Mouse (Mus musculus) embryonic fibroblast, embryonic 13.5 days (primary cell): ENCODE results near the gene Wscd2.

Experiments used
- CTCF ChIP-seq: IDR thresholded peaks from 2 replicates; pipeline ENCODE4 v1.5.1; 2011; ENCODE audit warnings: mild to moderate bottlenecking, control low read depth, low read length, moderate library complexity, borderline replicate concordance; ENCODE audit not compliant: insufficient read depth
- POLR2A ChIP-seq: IDR thresholded peaks from 2 replicates; pipeline ENCODE4 v1.6.1; 2011; ENCODE audit warnings: low read depth, mild to moderate bottlenecking, control low read depth, low read length, moderate library complexity

- TF ChIP-seq POLR2A = no peak
- no peak for TF ChIP-seq CTCF
Measured at GRCm38 (mm10) chr5:113554095-113554494, 64.0 kb downstream of the Wscd2 start.
